Mouse (Mus musculus) layer of hippocampus, adult 11-12 months (tissue): Measurements from ENCODE around the gene Stfa2l1.
"Not testable (repeated sequence)": the region's sequence is repeated elsewhere in the genome, so short reads cannot be mapped to it uniquely, and the experiment has no call there.

Experiments
- DNase-seq: peaks from one replicate; pipeline ENCODE4 v3.0.0; 2022; ENCODE audit warnings: low spot score

Gene Stfa2l1

DNA sequence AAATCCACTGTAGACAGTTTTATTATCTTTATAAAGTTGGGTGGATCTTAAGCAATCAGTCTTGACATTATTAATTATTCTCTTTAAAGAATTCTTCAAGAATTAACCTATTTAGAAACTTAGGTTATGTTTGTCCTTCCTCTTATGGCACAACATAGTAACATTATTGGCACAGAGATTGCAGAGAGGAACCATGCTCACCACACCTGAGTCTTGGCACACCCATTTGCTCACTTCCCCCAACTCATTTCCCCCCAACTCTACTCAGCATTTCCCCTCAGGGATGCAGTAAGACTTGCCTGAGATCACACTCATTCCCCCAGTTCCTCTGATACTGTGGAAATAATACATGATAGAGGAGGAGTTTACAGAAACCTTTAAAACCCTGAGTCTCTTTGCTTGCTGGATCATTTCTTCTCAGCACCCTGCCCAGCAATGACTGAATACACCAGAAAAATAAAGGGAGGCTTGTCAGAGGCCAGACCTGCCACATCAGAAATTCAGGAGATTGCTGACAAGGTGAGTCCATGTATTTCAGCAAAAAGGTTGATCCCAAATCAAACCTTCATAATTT, at the start of gene Stfa2l1:
Gene Stfa2l1, plus strand, starts transcription at position 410 of the 574 bp plus-strand sequence.
- DNase-seq, result no peak

DNA sequence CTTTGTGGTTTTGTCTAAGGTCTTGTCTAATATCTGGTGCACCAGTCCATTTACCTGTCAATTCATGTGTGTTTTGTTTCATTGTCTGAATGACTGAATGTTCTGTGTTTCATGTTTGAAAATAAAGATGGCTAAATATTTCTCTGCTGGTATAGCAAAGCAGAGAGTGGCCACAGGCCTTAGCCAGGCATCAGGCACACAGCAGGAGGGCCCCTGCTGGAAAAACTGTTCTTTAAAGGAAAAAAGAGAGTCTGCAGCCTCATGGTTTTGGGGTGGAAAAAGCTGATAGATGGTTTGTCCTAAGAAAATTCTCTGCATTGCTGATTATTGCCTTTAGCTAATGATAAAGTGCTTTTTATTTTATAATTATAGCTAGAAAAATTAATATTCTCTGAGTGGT, 45.1 kb upstream of the Stfa2l1 start:
- not testable (repeated sequence) for DNase-seq

DNA sequence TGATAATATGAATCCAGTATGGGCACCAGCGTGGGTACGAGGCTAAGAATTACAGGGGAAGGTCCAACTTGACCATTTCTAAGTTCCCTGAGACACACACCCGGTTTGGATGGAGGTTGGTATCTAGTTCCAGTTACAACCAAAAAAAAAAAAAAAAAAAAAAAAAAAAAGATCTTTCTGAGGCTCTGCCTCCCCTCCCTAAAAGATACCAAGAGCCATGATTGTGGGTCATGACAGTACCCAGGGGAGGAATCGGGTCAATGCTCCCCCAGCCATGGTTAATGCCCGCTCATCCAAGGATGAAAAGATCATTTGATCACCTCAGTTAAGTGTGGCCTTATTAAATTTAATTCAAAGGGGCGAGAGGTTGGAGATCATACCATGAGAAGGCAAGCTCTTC, 40.9 kb upstream of the Stfa2l1 start:
- not testable (repeated sequence) for DNase-seq

DNA sequence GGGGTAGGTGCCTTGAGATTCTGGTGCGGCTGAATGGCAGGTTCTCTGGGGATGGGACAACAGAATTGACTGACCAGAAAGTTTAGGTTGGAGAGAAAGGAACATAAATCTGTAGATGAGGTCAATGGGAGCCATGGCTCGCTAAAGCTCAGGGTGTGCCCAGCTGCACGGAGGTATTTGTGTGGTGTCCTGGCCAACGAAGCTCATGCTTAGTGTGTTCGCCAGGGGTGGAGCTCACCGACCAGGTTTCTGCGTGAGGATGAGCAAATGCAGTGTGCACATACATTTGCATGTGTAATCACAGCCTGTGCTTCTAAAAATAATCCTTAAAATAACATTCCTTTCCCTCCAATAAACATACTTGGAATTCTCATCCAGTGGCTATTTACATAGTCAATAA, 28.5 kb upstream of the Stfa2l1 start:
- no peak for DNase-seq

DNA sequence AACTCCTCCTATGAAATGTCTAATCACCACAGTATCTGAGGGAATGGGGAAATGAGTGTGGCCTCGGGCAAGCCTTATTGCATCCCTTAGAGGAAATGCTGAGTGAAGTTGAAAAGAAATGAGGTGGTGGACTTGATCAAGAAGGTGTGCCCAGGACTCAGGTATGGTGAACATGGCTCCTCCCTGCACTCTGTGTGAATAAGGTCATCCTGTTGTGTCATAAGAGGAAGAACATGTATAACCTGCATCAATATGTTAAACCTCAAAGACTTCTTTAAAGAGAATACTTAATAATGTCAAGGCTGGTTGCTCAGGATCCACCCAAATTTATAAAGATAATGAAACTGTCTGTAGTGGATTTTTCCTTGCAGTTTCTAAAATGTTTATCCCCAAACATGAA, 25.5 kb upstream of the Stfa2l1 start, which contains the start of gene Csta1:
Gene Csta1, minus strand, starts transcription at position 101 of the 400 bp plus-strand sequence.
- no peak for DNase-seq

DNA sequence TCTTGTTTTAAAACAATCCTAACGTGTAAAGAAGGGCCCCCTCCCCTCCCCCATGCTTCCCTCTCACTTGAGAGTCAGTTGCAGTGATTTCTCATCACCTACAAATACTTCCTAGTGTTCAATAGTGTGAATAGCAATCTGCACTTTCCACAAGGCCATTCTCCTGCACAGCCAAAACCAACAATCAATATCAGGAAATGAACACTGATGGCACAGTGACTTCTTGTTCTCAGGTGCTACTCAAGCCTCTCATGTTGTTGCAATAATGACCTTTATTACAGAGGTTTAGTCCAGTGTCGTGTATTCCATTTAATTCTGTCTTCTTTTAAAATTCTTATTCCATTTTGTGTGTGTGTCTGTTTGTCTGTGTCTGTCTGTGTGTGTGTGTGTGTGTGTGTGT, 18.4 kb upstream of the Stfa2l1 start:
- DNase-seq, result no peak

DNA sequence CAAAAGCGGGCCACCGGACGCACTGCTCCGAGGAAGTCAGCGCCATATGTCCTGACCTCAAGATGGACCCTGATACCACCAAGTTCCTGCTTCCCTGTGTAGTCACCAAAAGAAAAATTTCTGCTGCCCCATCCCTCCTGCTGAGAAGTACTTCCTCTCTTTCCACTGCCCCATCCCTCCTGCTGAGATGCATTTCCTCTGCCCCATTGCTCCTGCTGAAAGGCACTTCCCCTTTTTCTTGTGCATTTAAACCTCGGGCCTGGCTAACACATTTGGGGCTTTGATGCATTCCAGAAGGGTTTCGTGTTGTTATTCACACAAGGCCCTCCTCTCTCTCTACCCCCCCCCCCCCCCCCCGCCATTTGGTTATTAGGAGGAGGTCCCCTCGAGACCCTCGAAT, 11.2 kb downstream of the Stfa2l1 start:
- DNase-seq, result not testable (repeated sequence)

DNA sequence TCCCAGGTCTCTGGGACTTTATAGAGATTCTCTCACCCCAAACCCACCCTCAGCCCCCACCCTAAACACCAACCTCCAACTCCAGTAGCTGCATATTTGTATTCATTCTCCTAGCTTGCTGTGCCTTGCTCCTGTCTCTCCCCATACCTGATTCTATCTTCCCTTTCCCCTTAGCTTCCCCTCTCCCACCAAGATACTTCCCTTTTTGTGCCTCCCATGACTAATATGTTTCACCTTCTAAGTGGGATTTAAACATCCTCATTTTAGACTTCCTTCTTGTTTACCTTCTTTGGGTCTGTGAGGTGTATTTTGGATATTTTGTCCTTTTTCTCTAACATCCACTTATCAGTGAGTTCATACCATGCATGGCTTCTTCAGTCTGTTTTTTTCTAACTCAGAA, 19.5 kb downstream of the Stfa2l1 start:
- no peak for DNase-seq

DNA sequence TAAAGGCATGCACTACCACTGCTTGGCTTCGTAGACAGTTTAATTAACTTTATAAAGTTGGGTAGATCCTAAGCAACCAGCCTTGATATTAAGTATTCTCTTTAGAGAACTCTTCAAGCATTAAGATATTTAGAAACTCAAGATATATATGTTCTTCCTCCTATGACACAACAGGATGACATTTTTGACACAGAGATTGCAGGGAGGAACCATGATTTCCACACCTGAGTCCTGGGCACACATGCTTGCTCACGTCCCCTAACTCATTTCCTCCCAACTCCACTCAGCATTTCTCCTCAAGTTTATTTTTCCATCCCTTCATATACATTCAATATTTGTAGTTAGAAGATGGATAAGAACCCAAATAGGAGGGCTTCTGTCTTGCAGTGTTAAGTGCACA, 23.3 kb downstream of the Stfa2l1 start:
- no peak for DNase-seq

DNA sequence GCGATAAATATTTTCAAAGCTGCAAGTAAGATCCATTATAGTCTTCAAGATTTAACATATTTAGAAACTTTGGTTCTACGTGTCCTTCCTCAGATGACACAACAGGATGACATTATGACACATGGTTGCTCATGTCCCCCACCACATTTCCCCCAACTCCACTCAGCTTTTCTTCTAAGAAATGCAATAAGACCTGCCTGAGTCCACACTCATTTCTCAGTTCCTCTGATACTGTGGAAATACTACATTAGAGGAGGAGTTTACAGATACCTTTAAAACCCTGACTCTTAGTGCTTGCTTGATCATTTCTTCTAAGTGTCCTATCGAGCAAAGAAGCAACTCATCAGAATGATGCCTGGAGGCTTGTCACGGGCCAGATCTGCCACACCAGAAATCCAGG, 27.3 kb downstream of the Stfa2l1 start, which contains the start of gene Gm5483:
Gene Gm5483, plus strand, starts transcription at position 301 of the 400 bp plus-strand sequence.
- DNase-seq, result not testable (repeated sequence)

DNA sequence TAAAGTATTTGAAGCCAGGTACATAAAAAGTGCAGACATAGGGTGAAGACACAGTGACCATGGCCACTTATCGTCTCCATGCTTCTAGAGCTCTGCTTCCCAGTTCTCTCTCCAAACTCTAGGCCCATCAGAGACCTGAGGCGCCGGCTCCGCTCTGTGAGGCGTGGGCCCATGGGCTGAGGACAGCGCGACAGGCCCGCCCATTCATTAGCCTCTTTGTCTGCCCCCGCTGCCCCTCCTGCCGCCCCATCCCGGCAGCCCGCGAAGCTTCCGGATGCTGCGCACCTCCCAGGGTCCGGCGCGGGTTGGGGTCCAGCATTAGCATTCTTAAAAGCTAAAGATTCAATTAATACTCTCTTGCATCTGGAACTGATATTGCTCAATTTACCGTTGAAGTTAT, 42.6 kb downstream of the Stfa2l1 start:
- DNase-seq, result no peak

DNA sequence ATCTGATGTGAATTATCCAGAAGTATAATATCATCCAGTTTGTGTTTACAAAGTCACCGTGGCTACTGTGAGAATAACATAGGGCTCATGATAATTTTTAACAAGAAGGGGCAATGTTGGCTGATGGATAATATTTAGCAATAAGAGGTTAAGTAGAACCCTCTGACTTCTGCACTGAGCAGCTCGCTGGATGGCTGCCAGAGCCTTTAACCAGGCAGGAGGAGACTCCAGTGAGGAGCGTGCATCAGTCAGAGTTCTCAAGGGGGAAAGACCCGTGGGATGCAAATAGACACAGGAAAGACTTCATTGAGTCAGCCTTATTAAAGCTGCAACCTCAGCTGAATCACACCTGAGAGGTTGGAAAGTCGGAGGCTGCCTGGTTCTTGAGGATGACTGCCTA, 47.2 kb downstream of the Stfa2l1 start:
- no peak for DNase-seq

DNA sequence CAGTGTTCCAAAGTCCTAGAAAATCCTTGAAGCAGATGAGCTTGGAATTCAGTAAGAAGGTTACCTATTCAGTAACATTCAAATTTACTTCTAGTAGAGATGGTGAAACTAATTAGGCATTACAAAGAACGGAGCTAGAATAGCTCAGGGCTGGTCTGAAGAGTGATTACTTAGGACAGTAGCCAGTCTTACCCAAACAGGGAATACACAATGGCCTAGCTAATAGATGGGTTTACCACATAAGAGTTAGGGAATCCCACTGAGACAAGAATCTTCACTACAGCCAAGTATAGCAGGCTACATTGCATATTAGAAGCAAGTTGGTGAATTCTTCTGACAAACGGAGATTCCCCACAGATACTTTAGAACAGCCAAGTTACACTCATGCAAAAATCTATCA, 49.1 kb downstream of the Stfa2l1 start:
- DNase-seq, result not testable (repeated sequence)

DNA sequence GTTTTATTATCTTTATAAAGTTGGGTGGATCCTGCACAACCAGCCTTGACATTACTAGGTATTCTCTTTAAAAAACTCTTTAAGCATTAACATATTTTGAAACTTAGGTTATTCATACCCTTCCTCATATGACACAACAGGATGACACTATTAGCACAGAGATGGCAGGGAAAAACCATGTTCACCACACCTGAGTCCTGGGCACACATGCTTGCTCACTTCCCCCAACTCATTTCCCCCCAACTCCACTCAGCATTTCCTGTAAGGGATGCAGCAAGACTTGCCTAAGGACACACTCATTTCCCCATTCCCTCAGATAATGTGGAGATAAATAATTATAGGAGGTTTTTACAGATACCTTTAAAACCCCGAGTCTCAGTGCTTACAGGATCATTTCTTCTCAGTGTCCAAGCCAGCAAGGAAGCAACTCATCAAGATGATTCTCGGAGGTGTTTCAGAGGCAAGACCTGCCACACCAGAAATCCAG, 53.4 kb downstream of the Stfa2l1 start, which contains the start of gene Gm5416:
Gene Gm5416, plus strand, starts transcription at position 437 of the 487 bp plus-strand sequence.
- DNase-seq, result no peak
